Mouse (Mus musculus): Measurements from ENCODE around the gene Slc25a35. TPM values are rescaled to one million over a fixed set of nuclear protein-coding genes. Genes with fewer than 3 reads are reported as not detected.

Gene Slc25a35
- polyA plus RNA-seq, 1 experiment from 2014 or later, result 1.9 TPM

DNA sequence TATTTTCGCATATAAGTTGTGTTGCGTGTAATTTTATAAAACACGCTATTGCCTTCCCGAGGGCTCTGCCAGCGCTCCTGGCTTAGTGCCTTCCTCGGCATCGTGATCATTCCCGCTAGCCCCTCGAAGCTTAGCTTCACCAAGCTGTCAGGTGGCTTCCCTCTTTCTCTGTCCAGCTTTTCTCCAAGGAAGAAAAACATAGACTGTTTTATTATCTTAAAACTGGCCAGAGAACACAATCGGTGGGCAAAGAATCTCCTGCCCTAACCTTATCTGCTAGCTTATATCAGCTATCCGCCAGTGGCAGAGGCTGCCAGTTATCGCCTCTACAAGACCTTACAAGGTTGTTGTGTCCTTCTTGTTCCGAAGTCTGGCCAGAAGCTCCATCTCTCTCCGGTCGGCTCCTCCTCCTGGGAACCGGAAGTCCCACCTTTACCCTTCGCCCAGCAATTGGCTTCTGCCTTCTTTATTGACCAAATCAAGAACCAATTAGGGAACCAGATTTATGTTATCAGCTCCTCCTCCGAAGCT, 44.2 kb downstream of the Slc25a35 start:
- Histone ChIP-seq H3K4me1 (peaks cover 41% of the 10 kb centered on the region), H3K27ac (peak overlapping the region; percentile 88), H3K27me3 (ENCODE audit: poor library complexity, severe bottlenecking) (no peaks in the 10 kb centered on the region), H3K36me3 (replicated peaks) (no peaks in the 10 kb centered on the region), H3K9me3 (no peaks in the 10 kb centered on the region), H3K4me3 (peak overlapping the region; percentile 66)
- DNase-seq (ENCODE audit: extremely low spot score, low spot score), result peak; percentile 87
- 3% methylated on average over 18 of the region's 18 CpGs for WGBS

- Histone ChIP-seq H3K4me1 (peaks cover 35% of the 10 kb centered on the region), H3K4me3 (peak within 1 kb of the TSS; percentile 71), H3K36me3 (replicated peaks) (peaks cover 4% of the 10 kb centered on the region), H3K9me3 (no peaks in the 10 kb centered on the region), H3K27me3 (ENCODE audit: poor library complexity, severe bottlenecking) (no peaks in the 10 kb centered on the region), H3K27ac (peak within 1 kb of the TSS; percentile 96)
- WGBS, result 6% methylated on average over 38 of the region's 38 CpGs
- DNase-seq (ENCODE audit: extremely low spot score, low spot score), result peak; percentile 94
Measured at GRCm38 (mm10) chr11:69015644-69016441, 47.9 kb downstream of the Slc25a35 start, which contains the start of gene Ctc1. Gene Ctc1 (plus strand): TSS chr11:69015911.

DNA sequence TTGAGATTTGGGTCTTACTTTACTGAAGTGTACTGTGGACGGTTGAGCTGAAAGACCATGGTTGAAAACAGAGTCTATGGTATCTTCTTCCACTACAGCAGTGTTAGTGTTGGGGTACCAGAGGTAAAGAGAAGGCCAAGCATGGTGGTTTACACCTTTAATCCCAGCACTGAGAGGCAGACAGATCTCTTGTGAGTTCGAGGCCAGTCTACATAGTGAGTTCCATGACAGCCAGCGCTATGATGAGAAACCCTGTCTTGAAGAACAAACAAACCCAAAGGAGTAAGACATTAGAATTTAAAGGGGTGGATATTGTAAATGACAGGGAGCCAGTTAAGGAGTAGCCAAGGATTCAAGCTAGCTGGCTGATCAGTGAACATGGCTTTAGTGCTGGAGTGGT, 48.8 kb downstream of the Slc25a35 start:
- 63% methylated on average over 3 of the region's 3 CpGs for WGBS
- H3K27me3 ChIP-seq (ENCODE audit: poor library complexity, severe bottlenecking), result no peaks in the 10 kb centered on the region
- H3K4me1 ChIP-seq, result peaks cover 26% of the 10 kb centered on the region
- H3K4me3 ChIP-seq, result peak overlapping the region; percentile 71
- no peaks in the 10 kb centered on the region for H3K9me3 ChIP-seq
- H3K27ac ChIP-seq, result peak overlapping the region; percentile 96
- no peak for DNase-seq (ENCODE audit: extremely low spot score, low spot score)
- H3K36me3 ChIP-seq (replicated peaks), result peaks cover 13% of the 10 kb centered on the region

GRCm38 (mm10) chr11:69020691-69021090, 52.8 kb downstream of the Slc25a35 start:
- Histone ChIP-seq H3K4me3 (no peak overlapping the region), H3K27me3 (ENCODE audit: poor library complexity, severe bottlenecking) (no peaks in the 10 kb centered on the region), H3K36me3 (replicated peaks) (peaks cover 53% of the 10 kb centered on the region), H3K9me3 (no peaks in the 10 kb centered on the region), H3K4me1 (peaks cover 14% of the 10 kb centered on the region), H3K27ac (no peak overlapping the region)
- no peak for DNase-seq (ENCODE audit: extremely low spot score, low spot score)

Small RNA genes within 50 kb of the gene (microRNA-seq; reads per million reads assigned to microRNA genes)
- 17.7 reads per million, percentile 28 among the genes with 10 or more reads in this experiment for gene Mir3062

Other genes with a start within 250 kb of the Slc25a35 start
- 49.4 and 51.3 TPM in 2 replicates for gene Ndel1, start 96.3 kb upstream of the Slc25a35 start, polyA plus RNA-seq (2016; fragmentation: Nextera tagmentation; extraction: Ambion mirVana)
- 0.05 and 0.11 TPM in 2 replicates for gene Rnf222, start 79.6 kb upstream of the Slc25a35 start, polyA plus RNA-seq (2016; fragmentation: Nextera tagmentation; extraction: Ambion mirVana)
- 1,077 and 1,081 TPM in 2 replicates for gene Rpl26, start 66.5 kb upstream of the Slc25a35 start, polyA plus RNA-seq (2016; fragmentation: Nextera tagmentation; extraction: Ambion mirVana)
- gene Odf4, start 41.0 kb upstream of the Slc25a35 start, polyA plus RNA-seq (2016; fragmentation: Nextera tagmentation; extraction: Ambion mirVana), result not detected in 2 replicates
- 6.7 and 6.8 TPM in 2 replicates for gene Arhgef15, start 10.7 kb upstream of the Slc25a35 start, polyA plus RNA-seq (2016; fragmentation: Nextera tagmentation; extraction: Ambion mirVana)
- 90.7 and 97.5 TPM in 2 replicates for gene Rangrf, start 7.1 kb downstream of the Slc25a35 start, polyA plus RNA-seq (2016; fragmentation: Nextera tagmentation; extraction: Ambion mirVana)
- gene Pfas, start 40.3 kb downstream of the Slc25a35 start, polyA plus RNA-seq (2016; fragmentation: Nextera tagmentation; extraction: Ambion mirVana), result 70.5 and 72.8 TPM in 2 replicates
- 79.6 and 86.1 TPM in 2 replicates for gene Ctc1, start 47.8 kb downstream of the Slc25a35 start, polyA plus RNA-seq (2016; fragmentation: Nextera tagmentation; extraction: Ambion mirVana)
- 227 and 236 TPM in 2 replicates for gene Aurkb, start 77.5 kb downstream of the Slc25a35 start, polyA plus RNA-seq (2016; fragmentation: Nextera tagmentation; extraction: Ambion mirVana)
- gene Borcs6, start 91.6 kb downstream of the Slc25a35 start, polyA plus RNA-seq (2016; fragmentation: Nextera tagmentation; extraction: Ambion mirVana), result 3.8 and 4.1 TPM in 2 replicates
- 60.8 and 61.0 TPM in 2 replicates for gene Tmem107, start 102.7 kb downstream of the Slc25a35 start, polyA plus RNA-seq (2016; fragmentation: Nextera tagmentation; extraction: Ambion mirVana)
- 51.3 and 57.6 TPM in 2 replicates for gene Vamp2, start 120.4 kb downstream of the Slc25a35 start, polyA plus RNA-seq (2016; fragmentation: Nextera tagmentation; extraction: Ambion mirVana)
- 7.3 and 9.0 TPM in 2 replicates for gene Per1, start 127.1 kb downstream of the Slc25a35 start, polyA plus RNA-seq (2016; fragmentation: Nextera tagmentation; extraction: Ambion mirVana)
- gene Hes7, start 152.3 kb downstream of the Slc25a35 start, polyA plus RNA-seq (2016; fragmentation: Nextera tagmentation; extraction: Ambion mirVana), result 0.16 and 0.17 TPM in 2 replicates
- gene 9130213A22Rik, start 154.5 kb downstream of the Slc25a35 start, polyA plus RNA-seq (2016; fragmentation: Nextera tagmentation; extraction: Ambion mirVana), result 0.11 and 0.16 TPM in 2 replicates
- gene Aloxe3, start 157.8 kb downstream of the Slc25a35 start, polyA plus RNA-seq (2016; fragmentation: Nextera tagmentation; extraction: Ambion mirVana), result 0.26 and 0.28 TPM in 2 replicates
- 0.05 TPM in 1 of 2 replicates, not detected in the other for gene Alox12b, start 188.9 kb downstream of the Slc25a35 start, polyA plus RNA-seq (2016; fragmentation: Nextera tagmentation; extraction: Ambion mirVana)
- 0.10 TPM in 1 of 2 replicates, not detected in the other for gene Alox8, start 229.7 kb downstream of the Slc25a35 start, polyA plus RNA-seq (2016; fragmentation: Nextera tagmentation; extraction: Ambion mirVana)

All from forebrain, embryonic 10.5 days (tissue).